Mouse (Mus musculus): ENCODE data around the gene Scn2a.

GRCm38 (mm10) chr2:65806556-65806955 lies 186.0 kb downstream of the Scn2a start:
- TF ChIP-seq POLR2A (IDR thresholded peaks at IDR 0.05; ENCODE audit: borderline replicate concordance, extremely low read depth, insufficient read depth, insufficient read length, poor library complexity, severe bottlenecking) (no peak), CTCF (IDR thresholded peaks at IDR 0.05; ENCODE audit: borderline replicate concordance, extremely low read depth, insufficient read depth, insufficient read length) (no peak)

Data from brain, embryonic 14.5 days (tissue).